Mouse (Mus musculus) small intestine, adult 2 months (tissue): ENCODE data around the gene Agpat4. TPM values are rescaled to one million over a fixed set of nuclear protein-coding genes. Genes with fewer than 3 reads are reported as not detected.

Source experiments
- H3K27ac ChIP-seq: fragments of 200-500 bp; 2 replicates; pipeline ENCODE4 v1.5.1; 2012; ENCODE audit warnings: low read depth, low read length, control low read depth, inconsistent platforms; ENCODE audit not compliant: insufficient read depth
- H3K27me3 ChIP-seq: fragments of 200-500 bp; 2 replicates; pipeline ENCODE4 v1.6.1; 2012; ENCODE audit warnings: mild to moderate bottlenecking, moderate library complexity, low read length, inconsistent platforms; ENCODE audit not compliant: control insufficient read depth, insufficient read depth
- H3K36me3 ChIP-seq: fragments of 200-500 bp; 2 replicates; pipeline ENCODE4 v1.6.1; 2012; ENCODE audit warnings: mild to moderate bottlenecking, low read length, control low read depth, inconsistent platforms; ENCODE audit not compliant: control insufficient read depth, insufficient read depth
- H3K4me1 ChIP-seq: fragments of 200-500 bp; 2 replicates; pipeline ENCODE4 v1.6.1; 2012; ENCODE audit warnings: low read length, inconsistent platforms, mixed read lengths; ENCODE audit not compliant: control insufficient read depth, insufficient read depth, insufficient read length
- H3K4me3 ChIP-seq: fragments of 200-500 bp; 2 replicates; pipeline ENCODE4 v1.5.1; 2012; ENCODE audit warnings: low read depth, mild to moderate bottlenecking, control low read depth, inconsistent platforms, low read length, moderate library complexity
- CTCF ChIP-seq: fragments of 200-500 bp; IDR thresholded peaks from 2 replicates; pipeline ENCODE4 v1.5.1; 2012; ENCODE audit warnings: low read depth, mild to moderate bottlenecking, control low read depth, inconsistent platforms, low read length, moderate library complexity, mixed read lengths; ENCODE audit not compliant: insufficient replicate concordance, insufficient read length; ENCODE audit errors: extremely low read depth
- POLR2A ChIP-seq: fragments of 200-500 bp; IDR thresholded peaks from 2 replicates; pipeline ENCODE4 v1.6.1; 2012; ENCODE audit warnings: low read depth, mild to moderate bottlenecking, control low read depth, inconsistent platforms, low read length, moderate library complexity
- WGBS: fragments of 180-500 bp; shearing (Covaris S2); methylation state at CpG from one replicate; pipeline ENCODE4 v1.1.7; 2018; 5-methylcytosine and 5-hydroxymethylcytosine counted together
- polyA plus RNA-seq: library from polyadenylated mRNA; depleted of rRNA; stranded (reverse); fragments of >200 nt; gene quantifications from 2 replicates; pipeline ENCODE4 v1.2.3, GENCODE M21; 2012

Gene Agpat4
- polyA plus RNA-seq, 1 experiment = 10.3 TPM

GRCm38 (mm10) chr17:12186341-12186740 lies 67.8 kb downstream of the Agpat4 start:
- TF ChIP-seq CTCF (no peak), POLR2A (no peak)
- Histone ChIP-seq H3K27me3 (no peaks in the 10 kb centered on the region), H3K4me3 (no peak overlapping the region), H3K27ac (no peak overlapping the region), H3K36me3 (no peaks in the 10 kb centered on the region), H3K4me1 (no peaks in the 10 kb centered on the region)
- WGBS = 88% methylated on average over 3 of the region's 3 CpGs

- Histone ChIP-seq H3K27ac (no peak overlapping the region), H3K4me3 (no peak overlapping the region), H3K36me3 (no peaks in the 10 kb centered on the region), H3K27me3 (no peaks in the 10 kb centered on the region), H3K4me1 (no peaks in the 10 kb centered on the region)
- TF ChIP-seq POLR2A (no peak), CTCF (no peak)
- 16% methylated on average over 1 of the region's 1 CpGs for WGBS
These were observed 69.3 kb downstream of the Agpat4 start for GRCm38 (mm10) chr17:12187782-12188181.

GRCm38 (mm10) chr17:12195137-12195536 lies 76.6 kb downstream of the Agpat4 start:
- Histone ChIP-seq H3K4me3 (peak overlapping the region; percentile 22; the same call in 1 of the 2 replicates), H3K4me1 (peaks cover 20% of the 10 kb centered on the region), H3K27me3 (no peaks in the 10 kb centered on the region), H3K36me3 (no peaks in the 10 kb centered on the region), H3K27ac (peak overlapping the region; percentile 80)
- 20% methylated on average over 5 of the region's 5 CpGs for WGBS
- TF ChIP-seq POLR2A (no peak), CTCF (no peak)

- Histone ChIP-seq H3K27me3 (no peaks in the 10 kb centered on the region), H3K4me3 (no peak overlapping the region), H3K36me3 (no peaks in the 10 kb centered on the region), H3K4me1 (peaks cover 20% of the 10 kb centered on the region), H3K27ac (peak overlapping the region; percentile 80)
- TF ChIP-seq CTCF (no peak), POLR2A (0 out of 2 replicates have a peak, but pooled peaks have one; percentile 16)
- WGBS = 17% methylated on average over 10 of the region's 10 CpGs
These were observed 77.1 kb downstream of the Agpat4 start for GRCm38 (mm10) chr17:12195604-12196003.

GRCm38 (mm10) chr17:12199933-12200332 lies 81.4 kb downstream of the Agpat4 start:
- Histone ChIP-seq H3K27me3 (no peaks in the 10 kb centered on the region), H3K4me1 (peaks cover 38% of the 10 kb centered on the region), H3K27ac (no peak overlapping the region), H3K36me3 (no peaks in the 10 kb centered on the region), H3K4me3 (no peak overlapping the region)
- 53% methylated on average over 4 of the region's 4 CpGs for WGBS
- TF ChIP-seq CTCF (no peak), POLR2A (no peak)

- no peaks in the 10 kb centered on the region for H3K27me3 ChIP-seq
- no peak overlapping the region for H3K27ac ChIP-seq
- H3K36me3 ChIP-seq = no peaks in the 10 kb centered on the region
- TF ChIP-seq POLR2A (no peak), CTCF (no peak)
- peaks cover 41% of the 10 kb centered on the region for H3K4me1 ChIP-seq
- H3K4me3 ChIP-seq = no peak overlapping the region
- WGBS = 92% methylated on average over 1 of the region's 1 CpGs
These were observed 82.6 kb downstream of the Agpat4 start for GRCm38 (mm10) chr17:12201086-12201485.

- Histone ChIP-seq H3K27ac (no peak overlapping the region), H3K27me3 (no peaks in the 10 kb centered on the region), H3K4me1 (peaks cover 42% of the 10 kb centered on the region), H3K4me3 (no peak overlapping the region), H3K36me3 (no peaks in the 10 kb centered on the region)
- WGBS = 69% methylated on average over 15 of the region's 15 CpGs
- TF ChIP-seq POLR2A = no peak
- no peak for TF ChIP-seq CTCF
These were observed 85.0 kb downstream of the Agpat4 start for GRCm38 (mm10) chr17:12203414-12203897.
